Mouse (Mus musculus) liver, adult 2 months (tissue): Measurements from ENCODE around the gene Tmem144.

Experiments
- CTCF ChIP-seq: fragments of 200-500 bp; IDR thresholded peaks from 2 replicates; pipeline ENCODE4 v1.5.1; 2011; ENCODE audit warnings: low read depth, low read length, control low read depth
- POLR2A ChIP-seq: fragments of 200-500 bp; IDR thresholded peaks from 2 replicates; pipeline ENCODE4 v1.6.1; 2011; ENCODE audit warnings: low read length, control low read depth; ENCODE audit not compliant: insufficient read depth; ENCODE audit errors: extremely low read depth

DNA sequence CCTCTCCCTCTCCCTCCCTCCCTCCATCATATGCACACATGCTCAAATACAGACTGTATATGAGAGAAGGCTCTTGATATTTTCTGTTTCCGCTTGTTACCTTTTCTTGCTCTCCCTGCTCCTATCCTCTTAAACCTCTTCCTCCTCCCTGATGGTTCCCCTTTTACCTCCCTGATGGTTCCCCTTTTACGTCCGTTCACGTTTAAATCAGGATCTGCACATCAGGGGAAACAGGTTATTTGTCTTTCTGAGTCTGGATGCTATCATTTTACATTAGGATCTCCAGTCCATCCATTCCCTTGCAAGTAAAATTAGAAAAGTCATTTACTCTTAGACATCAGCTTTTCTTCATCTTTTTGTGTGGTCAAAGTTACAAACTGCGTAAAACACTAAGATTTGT is 5.9 kb downstream of the Tmem144 start:
- no peak for TF ChIP-seq POLR2A
- TF ChIP-seq CTCF = no peak
